Mouse (Mus musculus): ENCODE measurements around the gene Nhsl1.

DNA sequence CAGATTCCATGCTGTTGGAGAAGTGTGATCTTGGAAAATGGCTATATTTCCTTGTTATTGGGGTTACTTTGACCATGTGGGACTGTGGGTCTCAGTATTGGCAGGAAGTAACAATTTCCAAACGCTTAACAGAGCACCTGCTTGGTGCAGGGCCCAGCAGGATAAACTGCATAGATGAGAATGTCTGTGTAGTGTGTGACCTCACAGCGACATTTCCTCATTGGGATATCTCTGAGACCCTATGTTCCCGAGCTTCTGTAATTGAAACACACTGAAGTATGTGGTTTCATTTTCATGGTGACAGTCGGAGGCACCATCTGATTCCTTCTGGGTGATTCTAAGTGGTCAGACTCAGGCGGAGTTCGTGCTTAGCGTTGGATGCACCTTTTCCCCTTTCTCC lies 75.5 kb downstream of the Nhsl1 start:
- TF ChIP-seq CTCF (IDR thresholded peaks at IDR 0.05; ENCODE audit: extremely low read depth, insufficient read depth, insufficient read length, insufficient replicate concordance), result no peak
- no peak for TF ChIP-seq POLR2A (IDR thresholded peaks at IDR 0.05; ENCODE audit: low read depth, low read length)
